Mouse (Mus musculus) liver, adult 2 months (tissue): ENCODE results near the gene Kctd6.

Experiments used
- CTCF ChIP-seq: fragments of 200-500 bp; IDR thresholded peaks from 2 replicates; pipeline ENCODE4 v1.5.1; 2011; ENCODE audit warnings: low read depth, low read length, control low read depth
- POLR2A ChIP-seq: fragments of 200-500 bp; IDR thresholded peaks from 2 replicates; pipeline ENCODE4 v1.6.1; 2011; ENCODE audit warnings: low read length, control low read depth; ENCODE audit not compliant: insufficient read depth; ENCODE audit errors: extremely low read depth

DNA sequence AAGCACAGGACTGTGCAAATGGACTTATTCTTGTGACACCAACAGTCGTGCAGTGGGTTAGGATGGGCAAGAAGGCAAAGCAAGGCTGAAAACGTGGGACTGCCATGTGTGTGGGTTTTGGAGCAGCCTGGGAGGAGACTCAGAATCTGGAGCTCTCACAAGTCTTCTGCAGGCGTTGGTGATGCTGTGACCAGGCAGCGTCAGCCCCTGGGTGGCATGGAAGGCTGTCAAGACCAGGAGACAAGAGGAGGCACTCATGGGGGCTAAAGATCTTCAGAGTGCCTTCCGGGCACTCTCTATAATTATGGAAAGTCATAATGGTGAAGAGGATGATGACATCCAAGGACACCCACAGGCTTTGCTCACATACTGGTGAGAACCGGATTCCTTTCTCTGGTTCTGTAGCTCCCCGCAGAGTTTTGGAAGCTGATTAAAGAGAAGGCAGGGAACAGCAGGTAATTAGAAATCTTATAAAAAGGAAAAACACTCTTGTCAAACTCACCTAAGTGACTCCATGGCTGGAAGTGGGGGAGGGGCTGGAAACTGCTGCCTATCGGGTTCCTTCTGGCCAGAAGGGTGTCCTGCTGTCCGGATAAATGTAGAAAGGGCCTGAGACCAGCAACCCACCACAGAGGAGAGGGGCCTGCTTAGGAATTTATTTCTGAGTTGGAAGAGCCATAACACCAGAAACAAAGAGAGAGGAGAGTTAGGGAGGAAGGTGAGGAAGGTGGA lies 7.6 kb upstream of the Kctd6 start:
- TF ChIP-seq POLR2A = no peak
- no peak for TF ChIP-seq CTCF
